Mouse (Mus musculus): ENCODE data around the gene Rere. TPM values are rescaled to one million over a fixed set of nuclear protein-coding genes. Genes with fewer than 3 reads are reported as not detected.

Rere gene
- polyA plus RNA-seq, 1 experiment from 2014 or later: 22.2 TPM

GRCm38 (mm10) chr4:150239087-150239480 is 42.4 kb upstream of the Rere start:
- H3K9ac ChIP-seq (ENCODE audit: low read depth, low read length): peak overlapping the region; percentile 43
- H3K4me2 ChIP-seq (ENCODE audit: low read depth, low read length): peak overlapping the region; percentile 74
- H3K27me3 ChIP-seq (replicated peaks; ENCODE audit: control insufficient read depth, insufficient read depth, low read length): no peaks in the 10 kb centered on the region
- H3K4me3 ChIP-seq (ENCODE audit: low read length): peak overlapping the region; percentile 88
- WGBS: 29% methylated on average over 5 of the region's 5 CpGs
- H3K4me1 ChIP-seq (ENCODE audit: control insufficient read depth, insufficient read depth, low read length): peaks cover 24% of the 10 kb centered on the region
- H3K9me3 ChIP-seq (ENCODE audit: control insufficient read depth, low read length): no peaks in the 10 kb centered on the region
- peak overlapping the region; percentile 25 for H3K27ac ChIP-seq (ENCODE audit: low read length)
- ATAC-seq: no peak
- peaks cover 21% of the 10 kb centered on the region for H3K36me3 ChIP-seq (ENCODE audit: control insufficient read depth, insufficient read depth, low read length)

DNA sequence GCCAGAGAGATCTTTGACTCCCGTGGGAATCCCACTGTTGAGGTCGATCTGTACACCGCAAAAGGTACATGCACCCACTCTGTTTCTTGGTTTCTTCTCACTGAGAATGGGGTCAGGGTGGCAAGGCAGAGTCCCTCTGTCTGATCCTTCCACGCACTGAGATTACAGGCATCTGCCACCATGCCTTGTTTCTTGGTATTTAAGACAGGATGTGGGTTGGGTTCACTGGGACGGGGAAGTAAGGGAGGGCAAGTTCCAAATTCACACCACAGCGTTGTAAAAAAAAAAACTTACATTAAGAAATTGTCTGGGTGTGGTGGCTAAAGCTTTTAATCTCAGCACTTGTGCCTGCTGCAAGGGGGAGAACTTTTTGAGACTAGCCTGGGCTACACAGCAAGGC is 41.9 kb upstream of the Rere start:
- peak overlapping the region; percentile 43 for H3K9ac ChIP-seq (ENCODE audit: low read depth, low read length)
- no peaks in the 10 kb centered on the region for H3K9me3 ChIP-seq (ENCODE audit: control insufficient read depth, low read length)
- H3K27me3 ChIP-seq (replicated peaks; ENCODE audit: control insufficient read depth, insufficient read depth, low read length): no peaks in the 10 kb centered on the region
- H3K36me3 ChIP-seq (ENCODE audit: control insufficient read depth, insufficient read depth, low read length): peaks cover 23% of the 10 kb centered on the region
- no peak for ATAC-seq
- H3K4me2 ChIP-seq (ENCODE audit: low read depth, low read length): peak overlapping the region; percentile 74
- H3K4me1 ChIP-seq (ENCODE audit: control insufficient read depth, insufficient read depth, low read length): peaks cover 24% of the 10 kb centered on the region
- 27% methylated on average over 6 of the region's 6 CpGs for WGBS
- peak overlapping the region; percentile 38 for H3K27ac ChIP-seq (ENCODE audit: low read length)
- peak overlapping the region; percentile 88 for H3K4me3 ChIP-seq (ENCODE audit: low read length)

DNA sequence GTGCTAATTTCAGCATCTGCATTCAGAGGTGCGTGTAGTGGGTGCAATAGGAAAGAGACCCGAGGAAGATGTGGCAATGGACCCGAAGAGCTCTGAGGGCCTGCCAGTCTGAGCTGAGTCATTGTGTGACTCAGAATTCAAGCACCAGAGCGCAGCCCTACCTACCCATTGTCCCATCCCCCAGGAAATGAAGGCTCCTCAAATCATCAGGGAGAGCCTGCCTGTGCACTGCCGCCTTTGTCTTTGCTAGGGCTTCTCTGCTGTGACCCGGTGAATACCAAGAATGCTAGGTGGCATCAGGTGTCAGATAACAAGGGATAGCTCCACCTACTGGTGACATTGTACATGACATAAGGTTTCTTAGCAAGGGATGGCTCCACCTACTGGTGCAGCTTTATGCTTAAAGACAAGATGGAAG is 41.5 kb upstream of the Rere start:
- Histone ChIP-seq H3K4me1 (ENCODE audit: control insufficient read depth, insufficient read depth, low read length) (peaks cover 24% of the 10 kb centered on the region), H3K27me3 (replicated peaks; ENCODE audit: control insufficient read depth, insufficient read depth, low read length) (no peaks in the 10 kb centered on the region), H3K9ac (ENCODE audit: low read depth, low read length) (no peak overlapping the region), H3K27ac (ENCODE audit: low read length) (peak overlapping the region; percentile 38), H3K9me3 (ENCODE audit: control insufficient read depth, low read length) (no peaks in the 10 kb centered on the region), H3K36me3 (ENCODE audit: control insufficient read depth, insufficient read depth, low read length) (peaks cover 27% of the 10 kb centered on the region), H3K4me2 (ENCODE audit: low read depth, low read length) (peak overlapping the region; percentile 74), H3K4me3 (ENCODE audit: low read length) (peak overlapping the region; percentile 88)
- 11% methylated on average over 6 of the region's 6 CpGs for WGBS
- ATAC-seq: peak; percentile 48

GRCm38 (mm10) chr4:150240381-150240886 is 41.0 kb upstream of the Rere start:
- no peaks in the 10 kb centered on the region for H3K9me3 ChIP-seq (ENCODE audit: control insufficient read depth, low read length)
- 61% methylated on average over 1 of the region's 1 CpGs for WGBS
- peaks cover 27% of the 10 kb centered on the region for H3K36me3 ChIP-seq (ENCODE audit: control insufficient read depth, insufficient read depth, low read length)
- H3K27me3 ChIP-seq (replicated peaks; ENCODE audit: control insufficient read depth, insufficient read depth, low read length): no peaks in the 10 kb centered on the region
- H3K4me1 ChIP-seq (ENCODE audit: control insufficient read depth, insufficient read depth, low read length): peaks cover 24% of the 10 kb centered on the region
- H3K4me3 ChIP-seq (ENCODE audit: low read length): no peak overlapping the region
- no peak for ATAC-seq
- H3K27ac ChIP-seq (ENCODE audit: low read length): no peak overlapping the region
- no peak overlapping the region for H3K4me2 ChIP-seq (ENCODE audit: low read depth, low read length)
- no peak overlapping the region for H3K9ac ChIP-seq (ENCODE audit: low read depth, low read length)

DNA sequence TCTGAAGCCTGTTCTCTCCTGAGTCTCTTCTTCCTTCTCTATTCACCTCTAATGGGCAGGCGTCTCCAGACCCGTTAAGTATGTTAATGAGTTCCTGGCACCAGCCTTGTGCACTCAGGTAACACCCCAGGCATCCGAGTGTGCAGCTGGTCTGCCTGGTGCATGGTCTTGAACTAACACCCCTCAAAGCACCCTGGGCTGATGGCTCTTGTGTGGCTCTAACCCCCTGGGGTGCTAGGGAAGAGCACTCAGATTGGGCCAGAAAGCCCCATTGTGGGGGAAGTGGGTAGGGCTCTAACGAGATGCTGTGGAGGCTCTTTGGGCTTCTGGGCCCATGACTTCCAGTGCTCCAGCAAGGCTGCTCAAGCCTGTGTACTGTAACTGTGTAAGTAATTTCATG is 39.7 kb upstream of the Rere start:
- Histone ChIP-seq H3K9ac (ENCODE audit: low read depth, low read length) (peak overlapping the region; percentile 47; the same call in 1 of the 2 replicates), H3K36me3 (ENCODE audit: control insufficient read depth, insufficient read depth, low read length) (peaks cover 38% of the 10 kb centered on the region), H3K4me3 (ENCODE audit: low read length) (no peak overlapping the region), H3K27ac (ENCODE audit: low read length) (no peak overlapping the region), H3K27me3 (replicated peaks; ENCODE audit: control insufficient read depth, insufficient read depth, low read length) (no peaks in the 10 kb centered on the region), H3K4me2 (ENCODE audit: low read depth, low read length) (no peak overlapping the region), H3K4me1 (ENCODE audit: control insufficient read depth, insufficient read depth, low read length) (peaks cover 24% of the 10 kb centered on the region), H3K9me3 (ENCODE audit: control insufficient read depth, low read length) (no peaks in the 10 kb centered on the region)
- WGBS: 72% methylated on average over 4 of the region's 4 CpGs
- ATAC-seq: no peak

DNA sequence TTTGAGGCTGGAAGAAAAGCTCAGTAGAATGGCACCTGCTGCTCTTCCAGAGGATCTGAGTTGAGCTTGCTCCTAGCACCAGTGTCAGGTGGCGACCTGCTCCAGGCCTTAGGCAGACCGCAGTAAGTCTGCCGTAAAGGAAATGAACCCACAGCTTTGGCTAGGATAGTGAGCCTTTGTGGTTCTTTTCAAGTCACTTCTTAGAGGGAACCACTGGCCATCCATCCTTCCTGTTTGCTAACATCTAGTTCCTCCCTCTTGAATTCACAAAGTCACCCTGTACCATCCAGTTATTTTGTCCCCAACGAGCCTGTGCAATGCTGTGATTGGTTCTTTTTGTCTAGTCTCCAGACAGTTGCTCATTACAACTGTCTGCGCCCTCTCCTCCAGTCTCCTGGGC is 38.7 kb upstream of the Rere start:
- H3K9ac ChIP-seq (ENCODE audit: low read depth, low read length): no peak overlapping the region
- H3K27me3 ChIP-seq (replicated peaks; ENCODE audit: control insufficient read depth, insufficient read depth, low read length): no peaks in the 10 kb centered on the region
- H3K36me3 ChIP-seq (ENCODE audit: control insufficient read depth, insufficient read depth, low read length): peaks cover 44% of the 10 kb centered on the region
- H3K27ac ChIP-seq (ENCODE audit: low read length): no peak overlapping the region
- H3K4me1 ChIP-seq (ENCODE audit: control insufficient read depth, insufficient read depth, low read length): peaks cover 24% of the 10 kb centered on the region
- ATAC-seq: no peak
- H3K9me3 ChIP-seq (ENCODE audit: control insufficient read depth, low read length): no peaks in the 10 kb centered on the region
- no peak overlapping the region for H3K4me2 ChIP-seq (ENCODE audit: low read depth, low read length)
- H3K4me3 ChIP-seq (ENCODE audit: low read length): no peak overlapping the region
- 82% methylated on average over 5 of the region's 5 CpGs for WGBS

- Histone ChIP-seq H3K4me3 (ENCODE audit: low read length) (no peak overlapping the region), H3K4me2 (ENCODE audit: low read depth, low read length) (no peak overlapping the region), H3K9me3 (ENCODE audit: control insufficient read depth, low read length) (no peaks in the 10 kb centered on the region), H3K36me3 (ENCODE audit: control insufficient read depth, insufficient read depth, low read length) (peaks cover 55% of the 10 kb centered on the region), H3K9ac (ENCODE audit: low read depth, low read length) (no peak overlapping the region), H3K4me1 (ENCODE audit: control insufficient read depth, insufficient read depth, low read length) (peaks cover 9% of the 10 kb centered on the region), H3K27ac (ENCODE audit: low read length) (no peak overlapping the region), H3K27me3 (replicated peaks; ENCODE audit: control insufficient read depth, insufficient read depth, low read length) (no peaks in the 10 kb centered on the region)
- no peak for ATAC-seq
- 68% methylated on average over 2 of the region's 2 CpGs for WGBS
Measured at GRCm38 (mm10) chr4:150245876-150246275, 35.6 kb upstream of the Rere start.

GRCm38 (mm10) chr4:150248009-150248408 is 33.4 kb upstream of the Rere start:
- H3K27ac ChIP-seq (ENCODE audit: low read length): no peak overlapping the region
- H3K36me3 ChIP-seq (ENCODE audit: control insufficient read depth, insufficient read depth, low read length): peaks cover 45% of the 10 kb centered on the region
- H3K27me3 ChIP-seq (replicated peaks; ENCODE audit: control insufficient read depth, insufficient read depth, low read length): no peaks in the 10 kb centered on the region
- no peak overlapping the region for H3K9ac ChIP-seq (ENCODE audit: low read depth, low read length)
- H3K9me3 ChIP-seq (ENCODE audit: control insufficient read depth, low read length): no peaks in the 10 kb centered on the region
- H3K4me2 ChIP-seq (ENCODE audit: low read depth, low read length): no peak overlapping the region
- no peaks in the 10 kb centered on the region for H3K4me1 ChIP-seq (ENCODE audit: control insufficient read depth, insufficient read depth, low read length)
- ATAC-seq: peak; percentile 33; the same call in 1 of the 2 replicates
- WGBS: 58% methylated on average over 5 of the region's 5 CpGs
- no peak overlapping the region for H3K4me3 ChIP-seq (ENCODE audit: low read length)

GRCm38 (mm10) chr4:150248917-150249316 is 32.5 kb upstream of the Rere start:
- 87% methylated on average over 5 of the region's 5 CpGs for WGBS
- no peak overlapping the region for H3K27ac ChIP-seq (ENCODE audit: low read length)

GRCm38 (mm10) chr4:150249731-150250270 is 31.6 kb upstream of the Rere start:
- no peak overlapping the region for H3K9ac ChIP-seq (ENCODE audit: low read depth, low read length)
- no peak for ATAC-seq
- whole genome bisulfite sequencing: 73% methylated on average over 5 of the region's 5 CpGs
- H3K36me3 ChIP-seq (ENCODE audit: control insufficient read depth, insufficient read depth, low read length): peaks cover 36% of the 10 kb centered on the region
- H3K9me3 ChIP-seq (ENCODE audit: control insufficient read depth, low read length): no peaks in the 10 kb centered on the region
- H3K4me1 ChIP-seq (ENCODE audit: control insufficient read depth, insufficient read depth, low read length): no peaks in the 10 kb centered on the region
- H3K27ac ChIP-seq (ENCODE audit: low read length): no peak overlapping the region
- no peaks in the 10 kb centered on the region for H3K27me3 ChIP-seq (replicated peaks; ENCODE audit: control insufficient read depth, insufficient read depth, low read length)
- H3K4me3 ChIP-seq (ENCODE audit: low read length): no peak overlapping the region
- H3K4me2 ChIP-seq (ENCODE audit: low read depth, low read length): no peak overlapping the region

More at GRCm38 (mm10) chr4:150248917-150249316, 32.5 kb upstream of the Rere start:
- Histone ChIP-seq H3K36me3 (ENCODE audit: control insufficient read depth, insufficient read depth, low read length) (peaks cover 41% of the 10 kb centered on the region), H3K4me3 (ENCODE audit: low read length) (no peak overlapping the region), H3K9me3 (ENCODE audit: control insufficient read depth, low read length) (no peaks in the 10 kb centered on the region), H3K4me2 (ENCODE audit: low read depth, low read length) (no peak overlapping the region), H3K27me3 (replicated peaks; ENCODE audit: control insufficient read depth, insufficient read depth, low read length) (no peaks in the 10 kb centered on the region), H3K4me1 (ENCODE audit: control insufficient read depth, insufficient read depth, low read length) (no peaks in the 10 kb centered on the region), H3K9ac (ENCODE audit: low read depth, low read length) (no peak overlapping the region)
- no peak for ATAC-seq

Data from intestine, embryonic 16.5 days (tissue).